Mouse (Mus musculus) brain, embryonic 14.5 days (tissue): Measurements from ENCODE around the gene Mpnd.

Experiments used
- CTCF ChIP-seq: fragments of 200-500 bp; IDR thresholded peaks from 2 replicates; pipeline ENCODE4 v1.5.1; 2012; ENCODE audit warnings: inconsistent platforms, mild to moderate bottlenecking, moderate library complexity, borderline replicate concordance; ENCODE audit not compliant: insufficient read depth, insufficient read length; ENCODE audit errors: extremely low read depth
- POLR2A ChIP-seq: fragments of 200-500 bp; IDR thresholded peaks from 2 replicates; pipeline ENCODE4 v1.6.1; 2012; ENCODE audit warnings: mild to moderate bottlenecking, inconsistent platforms, borderline replicate concordance; ENCODE audit not compliant: poor library complexity, insufficient read depth, insufficient read length, severe bottlenecking; ENCODE audit errors: extremely low read depth

DNA sequence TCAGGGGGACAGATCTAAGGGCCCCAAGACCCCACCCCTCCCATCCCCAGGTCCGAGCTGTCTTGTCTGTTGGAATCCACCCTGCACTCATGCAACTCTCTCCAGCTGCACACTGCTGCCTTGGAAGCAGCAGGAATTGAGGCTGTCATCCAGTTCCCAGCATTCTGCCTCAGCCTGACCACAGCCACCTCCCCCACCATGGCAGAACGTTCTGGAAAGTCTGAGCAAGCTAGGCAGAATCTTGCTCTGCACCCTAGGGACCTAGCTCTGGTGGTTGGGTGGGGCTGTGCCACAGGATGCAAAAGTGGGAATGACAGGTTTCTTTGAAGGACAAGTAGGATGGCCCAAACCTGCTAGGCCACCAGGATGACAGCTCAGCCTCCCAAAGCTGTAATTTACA is 19.0 kb downstream of the Mpnd start:
- no peak for TF ChIP-seq POLR2A
- TF ChIP-seq CTCF: no peak
